Mouse (Mus musculus) CD4-positive, CD25-positive, alpha-beta regulatory T cell, adult 4 months (primary cell): ENCODE data around the gene Mgat4d. TPM values are rescaled to one million over a fixed set of nuclear protein-coding genes. Genes with fewer than 3 reads are reported as not detected.
"Not testable (repeated sequence)": the region's sequence is repeated elsewhere in the genome, so short reads cannot be mapped to it uniquely, and the experiment has no call there.

Experiments used
- ATAC-seq: one replicate; pipeline ENCODE4 v1.8.0; 2017
- polyA plus RNA-seq, 2 experiments: library from polyadenylated mRNA; unstranded; fragments of 100-300 nt; shearing (Covaris generic); gene quantifications; one replicate each; pipeline ENCODE4 v1.2.1; 2017

Gene Mgat4d
- polyA plus RNA-seq, 2 experiments from 2014 or later = not detected

DNA sequence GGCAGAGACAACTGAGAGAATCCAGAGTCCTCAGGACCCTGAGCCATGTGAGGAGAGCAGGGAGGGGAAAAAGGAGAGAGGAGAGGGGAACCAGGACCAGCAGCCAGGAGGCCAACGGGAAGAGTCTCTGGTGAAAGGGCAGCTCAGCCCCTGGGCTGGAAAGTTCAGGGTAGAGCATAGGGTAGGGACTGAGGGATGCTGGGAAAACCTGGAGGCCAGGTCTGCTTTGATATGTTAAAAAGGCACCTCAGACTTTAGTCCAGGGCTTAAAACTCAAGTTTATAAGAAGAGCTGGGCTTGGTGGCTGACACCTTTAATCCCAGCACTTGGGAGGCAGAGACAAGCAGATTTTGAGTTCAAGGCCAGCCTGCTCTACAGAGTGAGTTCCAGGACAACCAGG is 44.2 kb downstream of the Mgat4d start:
- no peak for ATAC-seq

DNA sequence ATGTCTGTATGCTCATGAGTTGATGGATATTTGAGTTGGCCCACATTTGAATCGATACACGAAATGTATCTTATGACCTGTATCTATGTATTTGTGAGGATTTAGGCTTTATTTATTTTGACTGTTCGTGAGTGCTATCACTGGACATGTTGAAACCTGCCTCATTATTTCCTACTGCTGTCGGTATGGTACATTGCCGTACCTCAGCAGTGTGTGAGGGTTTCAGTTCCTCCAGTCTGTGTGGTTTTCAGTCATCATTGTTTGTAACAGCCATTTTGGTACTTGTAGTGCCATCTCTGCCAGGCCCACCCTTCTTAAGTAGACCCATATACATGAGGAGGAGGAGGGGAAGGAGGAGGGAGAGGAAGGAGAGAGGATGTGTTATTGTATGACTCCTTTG is 46.1 kb downstream of the Mgat4d start:
- no peak for ATAC-seq

- no peak for ATAC-seq
These were observed 48.4 kb downstream of the Mgat4d start for GRCm38 (mm10) chr8:83396680-83397079.

DNA sequence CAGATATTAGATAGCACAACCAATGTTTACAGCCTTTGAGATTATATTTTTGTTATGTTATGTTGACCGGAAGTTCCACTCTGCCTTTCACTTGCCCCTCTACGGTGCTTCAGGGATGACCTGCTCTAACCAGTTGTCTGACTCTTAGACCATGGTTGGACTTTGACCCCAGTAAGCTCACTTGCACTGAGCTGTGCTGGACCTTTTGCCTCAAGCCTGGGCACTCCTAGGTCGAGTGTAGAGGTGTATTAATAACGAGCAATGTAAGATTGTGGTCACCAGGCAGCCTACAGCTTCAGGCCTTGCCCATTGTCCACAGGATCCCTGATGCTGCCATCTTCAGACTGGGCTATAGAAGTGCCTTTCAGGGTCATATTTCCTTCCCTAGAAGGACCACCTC is 49.5 kb downstream of the Mgat4d start:
- ATAC-seq = no peak

DNA sequence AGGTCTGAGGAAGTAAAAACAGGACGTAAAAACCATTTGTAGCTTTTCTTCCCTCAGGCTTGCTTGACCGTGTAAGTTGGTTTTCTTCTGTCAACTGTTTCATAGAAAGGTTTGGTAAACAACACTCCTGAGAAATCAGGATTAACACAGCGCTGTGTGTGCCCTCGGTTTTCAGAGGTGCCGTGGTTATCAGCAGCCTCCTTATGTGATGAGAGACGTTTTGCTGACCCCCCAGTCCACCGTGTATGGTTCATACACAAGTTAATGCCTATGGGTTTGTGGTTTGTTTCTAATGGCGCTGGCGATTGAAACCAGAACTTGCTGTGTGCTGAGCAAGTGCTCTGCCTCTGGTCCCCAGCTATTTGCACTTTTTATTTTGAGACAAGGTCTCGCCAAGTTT is 57.3 kb downstream of the Mgat4d start:
- ATAC-seq = no peak

GRCm38 (mm10) chr8:83406836-83407235 is 58.6 kb downstream of the Mgat4d start:
- ATAC-seq = no peak

GRCm38 (mm10) chr8:83408496-83408895 is 60.2 kb downstream of the Mgat4d start:
- ATAC-seq = no peak

- no peak for ATAC-seq
These were observed 68.6 kb downstream of the Mgat4d start for GRCm38 (mm10) chr8:83416878-83417277.

DNA sequence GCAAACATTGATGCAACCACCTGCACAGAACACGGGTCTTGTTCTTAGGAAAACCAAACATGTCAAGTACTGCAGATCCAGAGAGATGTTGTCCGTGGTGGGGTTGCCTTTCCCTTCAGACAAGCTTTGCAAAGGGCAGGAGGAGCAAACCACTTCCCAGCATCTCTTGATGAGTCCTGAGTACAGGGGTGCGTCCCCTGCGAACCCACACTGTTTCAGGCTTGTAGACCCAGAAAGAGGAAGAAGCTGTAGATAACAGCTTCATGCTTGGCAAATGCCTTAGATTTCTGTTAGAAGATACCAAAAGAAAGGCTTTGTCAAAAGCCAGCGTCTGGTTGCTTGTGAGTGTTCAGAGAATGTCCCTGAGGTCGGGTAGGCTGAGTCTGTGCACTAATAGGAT is 69.7 kb downstream of the Mgat4d start:
- no peak for ATAC-seq

DNA sequence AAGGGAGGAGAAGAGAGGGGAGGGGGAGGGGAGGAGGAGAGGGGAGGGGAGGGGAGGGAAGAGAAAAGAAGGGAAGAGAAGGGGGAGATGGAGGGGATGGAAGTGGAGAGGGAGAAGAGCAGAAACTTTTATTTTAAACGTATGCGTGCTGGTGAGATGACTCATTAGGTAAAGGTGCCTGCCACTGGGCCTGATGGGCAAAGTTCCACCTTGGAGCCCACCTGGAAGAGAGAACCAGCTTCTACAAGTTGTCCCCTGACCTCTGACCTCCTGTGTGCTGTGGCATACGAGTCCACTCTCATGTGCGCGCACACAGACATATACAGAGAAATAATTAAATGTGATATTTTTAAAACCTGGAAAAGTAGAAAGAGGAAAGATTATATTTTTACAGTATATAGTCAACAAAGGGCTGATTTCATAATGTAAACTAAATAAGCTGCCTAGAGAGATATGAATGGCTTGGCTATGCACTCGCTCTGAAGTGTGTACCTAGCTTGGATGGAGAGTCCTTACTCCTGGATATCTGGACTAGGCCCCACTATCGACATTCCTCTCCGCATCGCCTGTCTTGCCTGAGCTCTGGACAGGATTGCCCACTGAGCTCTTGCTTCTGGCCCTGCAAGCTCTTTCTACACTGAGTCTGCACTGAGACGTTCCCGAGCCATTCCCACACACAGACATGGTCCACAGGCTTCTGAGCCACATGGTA is 70.7 kb downstream of the Mgat4d start:
- ATAC-seq = no peak

DNA sequence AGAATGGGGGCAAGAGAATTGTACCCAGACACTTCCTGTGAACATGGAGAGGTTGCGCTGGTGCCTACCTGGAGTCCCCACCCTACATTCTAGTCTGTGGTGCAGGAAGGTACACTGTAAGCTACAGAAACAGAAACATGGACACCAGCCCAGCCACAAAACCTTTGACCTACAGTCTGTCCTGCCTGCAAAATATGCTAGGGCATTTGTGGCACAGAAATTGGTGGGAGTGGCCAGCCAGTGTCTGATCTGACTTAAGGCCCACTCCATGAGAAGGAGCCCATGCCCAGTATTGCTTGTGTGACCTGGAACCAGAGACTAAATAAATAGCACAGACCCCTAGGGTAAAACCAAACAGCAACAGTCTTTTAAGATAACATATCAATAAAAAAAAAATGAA is 73.1 kb downstream of the Mgat4d start:
- no peak for ATAC-seq

DNA sequence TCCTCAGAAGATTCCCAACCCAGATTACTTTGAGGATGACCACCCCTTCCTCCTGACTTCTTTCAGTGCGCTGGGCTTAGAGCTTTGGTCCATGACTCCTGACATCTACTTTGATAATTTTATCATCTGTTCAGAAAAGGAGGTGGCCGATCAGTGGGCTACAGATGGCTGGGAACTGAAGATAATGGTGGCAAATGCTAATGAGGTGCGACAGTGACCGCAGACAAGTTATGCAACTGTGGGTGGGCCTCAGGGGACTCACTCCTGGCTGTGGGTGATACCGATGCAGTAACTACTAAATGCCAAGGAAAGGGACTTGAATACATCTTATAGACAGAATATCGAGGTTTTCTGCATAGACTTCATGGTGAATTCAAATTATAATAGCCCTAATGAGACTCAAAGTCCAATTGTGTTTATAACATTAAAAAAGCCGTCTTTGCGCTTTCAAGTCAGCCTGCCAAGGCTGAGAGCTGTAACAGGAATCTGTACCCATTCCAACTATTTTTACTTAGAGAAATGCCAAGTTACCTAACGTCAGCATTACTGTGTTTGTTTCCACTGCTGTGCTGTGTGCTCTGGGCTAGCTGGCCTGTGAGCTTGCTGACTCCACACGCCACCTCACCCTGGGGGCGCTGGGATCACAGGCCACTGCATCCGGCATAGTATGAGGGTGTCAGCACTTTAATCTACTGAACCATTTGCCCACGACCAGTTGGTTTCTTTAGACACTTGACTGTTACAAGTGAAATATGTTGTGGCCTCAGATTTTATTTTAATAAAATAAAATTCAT is 75.0 kb downstream of the Mgat4d start:
- no peak for ATAC-seq

GRCm38 (mm10) chr8:83425202-83425601 is 76.9 kb downstream of the Mgat4d start:
- no peak for ATAC-seq

DNA sequence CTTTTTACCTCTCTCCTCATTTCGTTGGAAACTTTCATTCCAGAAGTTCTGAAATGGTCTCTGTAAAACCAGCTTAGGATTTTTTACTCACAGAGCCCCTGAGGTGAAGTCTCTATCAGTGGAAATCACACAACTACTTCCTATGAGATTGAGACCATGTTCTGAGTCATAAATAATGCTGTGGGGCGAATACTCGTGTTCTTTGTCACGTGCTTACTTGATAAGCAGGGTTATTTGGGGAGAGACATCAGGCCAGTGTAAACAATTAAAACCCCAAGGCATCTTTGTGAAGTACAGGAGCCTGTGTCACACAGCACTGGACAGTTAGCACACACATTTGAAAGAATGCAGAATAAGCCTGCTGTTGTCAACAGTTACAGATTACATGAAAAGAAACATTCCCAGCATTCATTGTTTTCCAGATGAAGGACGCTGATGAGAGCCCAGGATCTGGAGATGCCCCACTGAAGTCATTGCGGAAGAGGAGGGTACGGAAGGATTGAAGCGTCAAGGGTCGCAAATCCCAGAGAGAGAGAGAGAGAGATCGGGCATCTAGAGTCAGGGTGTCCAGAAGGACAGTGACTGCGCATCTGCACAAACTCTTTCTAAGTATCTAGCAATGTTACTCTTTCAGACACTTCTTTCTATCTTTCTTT is 78.0 kb downstream of the Mgat4d start:
- no peak for ATAC-seq

DNA sequence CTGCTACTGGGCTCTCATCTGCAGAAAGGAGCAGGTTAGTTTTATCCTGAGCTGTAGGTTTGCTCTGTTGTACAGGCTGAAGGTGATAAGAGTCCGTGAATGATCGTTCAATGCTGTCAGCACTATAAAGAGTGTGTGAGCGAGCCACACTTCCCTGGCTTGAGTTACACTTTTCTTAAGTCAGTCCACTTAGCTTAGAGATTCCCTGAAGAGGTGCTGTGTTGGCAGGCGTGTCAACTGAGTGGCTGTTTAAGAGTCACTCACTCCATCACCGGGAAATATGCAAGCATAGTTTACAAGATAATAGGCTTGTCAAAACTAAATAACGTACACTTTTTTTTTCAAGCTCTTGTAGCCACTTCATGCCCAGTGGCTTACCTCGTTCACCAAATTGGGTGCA is 78.7 kb downstream of the Mgat4d start:
- ATAC-seq = no peak

DNA sequence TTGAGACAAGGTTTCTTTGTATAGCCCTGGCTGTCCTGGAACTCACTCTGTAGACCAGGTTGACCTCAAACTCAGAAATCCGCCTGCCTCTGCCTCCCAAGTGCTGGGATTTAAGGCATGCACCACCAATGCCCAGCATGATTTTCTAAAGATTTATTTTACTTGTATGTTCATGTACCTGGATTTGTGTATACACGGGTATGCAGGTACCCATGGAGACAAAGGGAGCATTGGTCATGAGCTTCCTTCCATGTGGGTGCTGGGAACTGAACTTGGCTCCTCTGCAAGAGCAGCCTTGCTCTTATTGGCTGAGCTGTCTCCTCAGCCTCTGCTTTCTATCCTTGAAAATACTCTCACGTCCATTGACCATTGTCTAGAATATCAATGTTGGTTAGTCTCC is 80.3 kb downstream of the Mgat4d start:
- ATAC-seq = not testable (repeated sequence)

DNA sequence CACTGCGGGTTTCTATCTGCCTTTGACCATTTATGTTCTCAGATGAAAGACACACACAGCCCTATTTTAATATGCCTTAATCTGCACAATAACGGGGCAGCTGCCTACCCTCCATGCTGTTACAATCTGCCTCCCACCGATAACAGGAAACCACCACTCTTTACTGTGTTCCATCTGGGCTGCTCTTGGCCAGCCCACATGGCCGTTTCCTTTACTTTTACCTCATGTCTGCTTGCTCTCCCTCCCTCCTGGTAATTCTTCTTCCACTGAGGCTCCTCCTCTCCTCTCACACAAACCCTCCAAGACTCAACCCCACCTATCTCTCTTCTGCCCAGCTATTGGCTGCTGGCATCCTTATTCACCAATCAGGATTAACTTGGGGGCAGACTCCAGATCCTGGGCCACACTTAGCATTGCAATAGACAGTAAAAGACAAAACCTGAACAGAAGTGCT is 80.8 kb downstream of the Mgat4d start:
- no peak for ATAC-seq

Other genes starting within 250 kb of the Mgat4d start
- under 1 TPM; 0.09 to 0.14 TPM for gene Tbc1d9, start 183.1 kb upstream of the Mgat4d start, polyA plus RNA-seq
- gene Gm10645, start 182.3 kb upstream of the Mgat4d start, polyA plus RNA-seq = not detected
- gene Ucp1, start 58.1 kb upstream of the Mgat4d start, polyA plus RNA-seq = not detected
- 10 to 100 TPM; 12.0 TPM for gene Elmod2, start 16.0 kb upstream of the Mgat4d start, polyA plus RNA-seq
- not detected for gene Clgn, start 41.4 kb downstream of the Mgat4d start, polyA plus RNA-seq
- gene Scoc, start 109.9 kb downstream of the Mgat4d start, polyA plus RNA-seq = 10 to 100 TPM; 28.3 to 38.3 TPM
- under 1 TPM in 1 of 2 experiments, not detected in 1; 0.07 TPM for gene Olfr370, start 187.3 kb downstream of the Mgat4d start, polyA plus RNA-seq
- 100 to 1,000 TPM; 277 to 291 TPM for gene Ndufb7, start 218.2 kb downstream of the Mgat4d start, polyA plus RNA-seq